Mouse (Mus musculus) neutrophil, adult 83 days (primary cell): ENCODE results near the gene Slc9a8. TPM values are rescaled to one million over a fixed set of nuclear protein-coding genes. Genes with fewer than 3 reads are reported as not detected.

Source experiments
- total RNA-seq, 2 experiments: library from RNA; stranded (reverse); gene quantifications; one replicate each; pipeline ENCODE4 v1.2.4; 2023

Gene Slc9a8
- 10 to 100 TPM; 34.1 to 36.3 TPM for total RNA-seq

DNA sequence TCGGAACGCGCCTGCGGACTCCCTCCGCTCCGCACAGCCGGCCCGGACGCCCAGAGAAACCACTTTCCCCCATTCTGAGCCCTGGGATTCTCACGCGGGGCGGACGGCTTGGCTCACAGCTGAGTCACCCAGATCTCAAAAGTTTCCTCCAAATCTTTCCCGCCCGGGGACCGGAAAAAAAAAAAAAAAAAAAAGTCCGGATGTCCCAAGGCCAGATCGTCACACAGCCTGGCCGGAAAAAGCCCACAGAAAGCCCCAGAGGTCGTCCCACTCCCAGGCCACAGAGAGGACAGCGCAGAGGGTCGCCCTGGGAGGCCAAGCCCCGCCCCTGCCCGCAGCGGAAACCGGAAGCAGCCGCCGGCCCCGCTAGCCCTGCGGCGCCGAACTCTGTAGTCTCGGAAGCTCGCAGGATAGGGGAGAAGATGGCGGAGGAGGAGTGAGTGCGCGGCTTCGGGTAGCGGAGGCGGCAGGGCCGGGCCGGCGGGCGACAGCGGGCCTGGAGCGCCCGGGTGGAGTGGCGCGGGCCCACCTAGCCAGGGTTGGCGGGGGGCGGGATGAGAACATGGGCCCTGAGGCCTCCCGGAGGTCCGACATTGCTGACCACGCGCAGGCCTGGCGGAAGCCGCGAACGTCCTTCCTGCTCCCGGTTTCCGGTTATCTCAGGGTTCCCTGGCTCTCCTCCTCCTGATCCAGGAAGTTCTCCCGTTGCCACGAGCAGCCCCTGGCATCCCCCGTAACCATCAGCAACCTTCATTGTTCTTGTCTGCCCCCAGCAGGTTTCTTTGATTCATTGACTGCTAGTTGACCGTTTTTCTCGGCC lies at the start of gene Slc9a8:
Gene Slc9a8 (plus strand): TSS at position 383 of the 820 bp plus-strand sequence.

DNA sequence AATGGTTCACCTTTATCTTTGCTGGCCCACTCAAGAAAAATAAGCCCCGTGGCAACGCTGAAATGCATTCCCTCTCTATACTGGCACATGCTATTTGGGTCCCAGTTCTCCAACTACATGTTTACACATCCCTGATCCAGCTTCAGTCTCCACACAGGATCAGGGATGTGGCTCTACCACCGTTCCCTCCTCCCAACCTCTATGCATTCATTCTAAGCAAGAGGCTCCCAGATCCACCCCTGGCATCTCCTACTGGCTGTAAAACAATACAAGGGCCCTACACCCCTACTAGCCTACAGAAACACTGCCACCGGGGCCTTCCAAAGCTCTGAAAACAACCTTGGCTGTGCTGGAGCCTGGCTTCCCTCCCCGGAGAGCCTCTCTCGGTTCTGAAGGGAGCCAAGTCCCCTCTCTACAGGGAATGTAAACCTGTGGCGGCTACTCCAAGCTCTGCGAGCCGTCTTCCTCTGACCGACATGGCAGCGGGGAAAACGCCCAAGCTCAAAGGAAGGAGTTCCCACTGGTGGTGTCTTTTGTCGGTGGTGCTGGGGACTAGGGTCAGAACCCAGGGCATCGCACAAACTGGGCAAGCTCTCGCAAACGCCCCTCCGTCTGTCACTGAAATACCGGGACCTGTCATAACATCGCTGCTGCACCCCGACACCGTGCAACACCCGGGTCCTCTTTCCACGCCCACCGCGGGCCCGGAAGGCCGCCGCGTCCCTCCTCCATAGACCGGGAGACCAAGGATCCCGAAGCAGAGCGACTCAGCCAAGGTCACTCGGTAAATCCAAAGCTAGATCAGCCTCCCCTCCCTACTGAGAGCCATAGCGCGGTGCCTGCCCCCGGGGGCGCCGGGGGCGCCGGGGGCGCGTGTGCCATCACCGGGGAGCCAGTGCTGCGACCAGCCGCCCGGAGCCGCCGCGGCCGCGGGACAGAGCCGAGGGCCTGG lies 70.5 kb downstream of the Slc9a8 start, which contains the start of gene Rnf114:
Gene Rnf114 (plus strand): TSS at position 889 of the 952 bp plus-strand sequence.

DNA sequence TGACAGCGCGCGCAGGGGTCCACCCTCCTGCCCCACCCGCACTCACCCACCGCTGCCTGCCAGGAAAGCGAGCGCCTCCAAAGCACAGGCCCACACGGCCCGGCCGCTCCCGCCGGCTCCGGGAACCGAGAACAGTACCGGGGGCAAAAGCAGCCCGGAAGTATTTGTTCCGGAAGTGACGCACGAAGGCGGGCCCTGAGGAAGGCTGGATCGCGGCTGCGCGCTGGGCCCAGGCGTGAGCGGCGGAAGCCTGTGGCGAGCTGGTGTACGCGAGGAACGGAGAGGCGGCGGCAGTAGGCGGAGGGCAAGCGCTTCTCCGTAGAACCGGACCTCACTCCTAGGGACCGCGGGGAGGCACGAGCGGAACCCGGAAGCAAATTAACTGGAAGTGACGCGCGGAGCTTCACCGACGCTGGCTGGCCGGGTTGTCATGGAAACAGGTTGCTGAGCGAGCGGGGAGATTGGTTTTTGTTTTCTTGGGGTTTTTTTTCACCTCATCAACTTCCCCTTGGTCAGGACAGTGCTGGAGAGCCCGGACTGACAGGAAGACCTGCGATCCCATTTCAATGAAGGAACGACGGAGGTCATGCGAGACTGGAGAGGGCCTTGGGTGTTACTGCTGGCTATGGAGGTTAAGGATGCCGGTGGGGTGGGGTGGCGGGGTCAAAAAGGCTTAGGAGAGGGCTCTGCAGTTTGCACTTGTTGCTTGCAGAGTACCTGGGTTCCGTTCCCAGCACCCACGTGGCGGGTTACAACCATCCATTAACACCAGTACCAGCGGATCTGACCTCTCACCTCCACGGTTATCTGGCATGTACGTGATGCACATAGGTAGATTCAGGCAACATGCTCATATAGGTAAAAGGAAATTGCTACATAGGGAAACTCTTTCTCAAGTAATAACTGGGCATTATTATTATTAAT lies 71.5 kb downstream of the Slc9a8 start, which contains the start of gene Spata2:
Gene Spata2 (minus strand): TSS at position 175 of the 924 bp plus-strand sequence.

Other genes with a start within 250 kb of the Slc9a8 start
- gene Kcnb1, start 231.6 kb upstream of the Slc9a8 start, total RNA-seq: under 1 TPM; 0.11 to 0.18 TPM
- under 1 TPM; 0.71 to 0.92 TPM for gene Ptgis, start 181.1 kb upstream of the Slc9a8 start, total RNA-seq
- 10 to 100 TPM; 23.8 to 33.6 TPM for gene B4galt5, start 72.5 kb upstream of the Slc9a8 start, total RNA-seq
- 10 to 100 TPM; 50.5 to 55.6 TPM for gene Rnf114, start 70.9 kb downstream of the Slc9a8 start, total RNA-seq
- gene Spata2, start 71.2 kb downstream of the Slc9a8 start, total RNA-seq: 10 to 100 TPM; 23.4 to 31.2 TPM
- 1 to 10 TPM; 1.1 to 1.2 TPM for gene Snai1, start 116.5 kb downstream of the Slc9a8 start, total RNA-seq
- gene Ube2v1, start 210.4 kb downstream of the Slc9a8 start, total RNA-seq: 10 to 100 TPM; 83.0 to 92.3 TPM
- gene Gm20431, start 239.8 kb downstream of the Slc9a8 start, total RNA-seq: 10 to 100 TPM; 10.9 to 14.4 TPM